Mouse (Mus musculus) left cerebral cortex, postnatal 10 days (tissue): ENCODE results near the gene Olfml2a. TPM values are rescaled to one million over a fixed set of nuclear protein-coding genes. Genes with fewer than 3 reads are reported as not detected.

Source experiments
- DNase-seq, 2 experiments: peaks; one replicate each; pipeline ENCODE4 v3.0.0; 2021 to 2022; ENCODE audit warnings: low spot score in 2 of 2, mixed read lengths in 1 of 2; ENCODE audit errors: extremely low spot score in 1 of 2
- intact Hi-C: fragments of 180-260 bp; cut with DNase I; formaldehyde crosslinking; loops from one replicate; pipeline ENCODE4 v1.15.1; 2025
- total RNA-seq, 2 experiments: library from RNA; stranded (reverse); gene quantifications; 2 replicates each; pipeline ENCODE4 v1.2.3; 2021

Olfml2a gene
- 1 to 10 TPM; 3.8 to 3.9 TPM for total RNA-seq

GRCm38 (mm10) chr2:38931851-38932667, at the start of gene Olfml2a:
Gene Olfml2a (plus strand): TSS chr2:38931978.
- DNase-seq = peak in 1 of 2 experiments; percentile 83
- intact Hi-C loops = no loop called here

GRCm38 (mm10) chr2:38902866-38903265, 28.9 kb upstream of the Olfml2a start:
- intact Hi-C loops = no loop called here
- no peak for DNase-seq

GRCm38 (mm10) chr2:38904290-38904689, 27.5 kb upstream of the Olfml2a start:
- no peak for DNase-seq
- intact Hi-C loops = no loop called here

GRCm38 (mm10) chr2:38906097-38906496, 25.7 kb upstream of the Olfml2a start:
- peak; percentile 23 to 26 for DNase-seq

GRCm38 (mm10) chr2:38908604-38909003, 23.2 kb upstream of the Olfml2a start:
- intact Hi-C loops = no loop called here
- DNase-seq = no peak

More at GRCm38 (mm10) chr2:38906097-38906496, 25.7 kb upstream of the Olfml2a start:
- intact Hi-C loops = no loop called here

- no peak for DNase-seq
- intact Hi-C loops = no loop called here
Measured at GRCm38 (mm10) chr2:38914517-38914916, 17.3 kb upstream of the Olfml2a start.

GRCm38 (mm10) chr2:38914965-38915364, 16.8 kb upstream of the Olfml2a start:
- DNase-seq = no peak
- intact Hi-C loops = no loop called here

- intact Hi-C loops = no loop called here
- DNase-seq = no peak
Measured at GRCm38 (mm10) chr2:38916947-38917691, 14.7 kb upstream of the Olfml2a start.

GRCm38 (mm10) chr2:38921374-38921773, 10.4 kb upstream of the Olfml2a start:
- intact Hi-C loops = no loop called here
- DNase-seq = no peak

- no peak for DNase-seq
- intact Hi-C loops = no loop called here
Measured at GRCm38 (mm10) chr2:38923471-38923870, 8.3 kb upstream of the Olfml2a start.

- DNase-seq = no peak
- intact Hi-C loops = no loop called here
Measured at GRCm38 (mm10) chr2:38923911-38924310, 7.9 kb upstream of the Olfml2a start.

GRCm38 (mm10) chr2:38924571-38924970, 7.2 kb upstream of the Olfml2a start:
- intact Hi-C loops = no loop called here
- DNase-seq = no peak

GRCm38 (mm10) chr2:38925171-38926080, 6.4 kb upstream of the Olfml2a start:
- DNase-seq = peak in 1 of 2 experiments; percentile 38

GRCm38 (mm10) chr2:38926145-38926891, 5.5 kb upstream of the Olfml2a start:
- intact Hi-C loops = loop anchor here (2.0 kb wide), 1 partner anchor 70 kb away; the partner anchor contains the start of gene Wdr38
- DNase-seq = peak; percentile 94 to 96

More at GRCm38 (mm10) chr2:38925171-38926080, 6.4 kb upstream of the Olfml2a start:
- intact Hi-C loops = loop anchor here (2.0 kb wide), 1 partner anchor 71 kb away; the partner anchor contains the start of gene Wdr38

GRCm38 (mm10) chr2:38927115-38927979, 4.4 kb upstream of the Olfml2a start, which contains the start of gene Nr6a1:
Gene Nr6a1 (minus strand): TSS chr2:38927688.
- intact Hi-C loops = loop anchor here (2.0 kb wide), 1 partner anchor 69 kb away; the partner anchor contains the start of gene Wdr38
- peak in 1 of 2 experiments; percentile 84 for DNase-seq

GRCm38 (mm10) chr2:38930269-38930668, 1.5 kb upstream of the Olfml2a start:
- intact Hi-C loops = no loop called here
- DNase-seq = no peak

- intact Hi-C loops = no loop called here
- DNase-seq = no peak
Measured at GRCm38 (mm10) chr2:38933931-38934330, 2.2 kb downstream of the Olfml2a start.
